Mouse (Mus musculus) heart, embryonic 10.5 days (tissue): ENCODE measurements at regions not wholly inside any gene's neighbourhood (a gene's known extent, or its start where the extent isn't known, plus 50 kb on each side); places are given as distances from the start of the nearest gene placed in this dataset.
A peak's percentile ranks its signal among the peaks of the same experiment; 100 is the strongest.

Experiments
- DNase-seq: peaks from one replicate; pipeline ENCODE4 v3.0.0-alpha.2; 2017; ENCODE audit warnings: low spot score
- H3K27ac ChIP-seq: fragments of 300-500 bp; sonication (generic); 2 replicates; pipeline ENCODE4 v1.5.1; 2016; ENCODE audit warnings: mild to moderate bottlenecking
- H3K27me3 ChIP-seq: fragments of 300-500 bp; sonication (generic); 2 replicates; pipeline ENCODE4 v1.6.1; 2016; ENCODE audit warnings: mild to moderate bottlenecking; ENCODE audit not compliant: poor library complexity, insufficient read depth, severe bottlenecking
- H3K36me3 ChIP-seq: fragments of 300-500 bp; sonication (generic); 2 replicates; pipeline ENCODE4 v1.6.1; 2016; ENCODE audit warnings: mild to moderate bottlenecking, moderate library complexity
- H3K4me1 ChIP-seq: fragments of 300-500 bp; sonication (generic); 2 replicates; pipeline ENCODE4 v1.6.1; 2016; ENCODE audit warnings: mild to moderate bottlenecking
- H3K4me3 ChIP-seq: fragments of 300-500 bp; sonication (generic); 2 replicates; pipeline ENCODE4 v1.5.1; 2016; ENCODE audit warnings: mild to moderate bottlenecking, moderate library complexity
- H3K9me3 ChIP-seq: fragments of 300-500 bp; sonication (generic); 2 replicates; pipeline ENCODE4 v1.6.1; 2016; ENCODE audit warnings: mild to moderate bottlenecking, moderate library complexity
- WGBS: fragments of 180-500 bp; shearing (Covaris S2); methylation state at CpG from one replicate; pipeline ENCODE4 v1.1.7; 2016; 5-methylcytosine and 5-hydroxymethylcytosine counted together

- no peak for DNase-seq
- H3K9me3 ChIP-seq: no peaks in the 10 kb centered on the region
- no peak overlapping the region for H3K27ac ChIP-seq
- no peak overlapping the region for H3K4me3 ChIP-seq
- 68% methylated on average over 2 of the region's 2 CpGs for WGBS
- H3K36me3 ChIP-seq: no peaks in the 10 kb centered on the region
- H3K4me1 ChIP-seq: no peaks in the 10 kb centered on the region
- H3K27me3 ChIP-seq: no peaks in the 10 kb centered on the region
These were observed 173.4 kb upstream of the Eif4g2 start for GRCm38 (mm10) chr7:111256199-111256598.

- H3K36me3 ChIP-seq: no peaks in the 10 kb centered on the region
- H3K27me3 ChIP-seq: no peaks in the 10 kb centered on the region
- no peaks in the 10 kb centered on the region for H3K9me3 ChIP-seq
- DNase-seq: no peak
- H3K27ac ChIP-seq: no peak overlapping the region
- WGBS: 38% methylated on average over 5 of the region's 5 CpGs
- H3K4me3 ChIP-seq: no peak overlapping the region
- no peaks in the 10 kb centered on the region; the same call in 1 of the 2 replicates for H3K4me1 ChIP-seq
These were observed 166.8 kb upstream of the Eif4g2 start for GRCm38 (mm10) chr7:111249606-111250005.

GRCm38 (mm10) chr7:111245488-111245887, 162.7 kb upstream of the Eif4g2 start:
- 87% methylated on average over 8 of the region's 8 CpGs for WGBS

GRCm38 (mm10) chr7:111245067-111245466, 162.2 kb upstream of the Eif4g2 start:
- WGBS: 89% methylated on average over 6 of the region's 6 CpGs
- Histone ChIP-seq H3K36me3 (no peaks in the 10 kb centered on the region), H3K27me3 (0 out of 2 replicates have a peak, but pooled peaks cover 5% of the 10 kb centered on the region), H3K4me1 (no peaks in the 10 kb centered on the region; the same call in 1 of the 2 replicates), H3K9me3 (no peaks in the 10 kb centered on the region), H3K4me3 (no peak overlapping the region), H3K27ac (no peak overlapping the region)
- no peak for DNase-seq

More at GRCm38 (mm10) chr7:111245488-111245887, 162.7 kb upstream of the Eif4g2 start:
- H3K4me3 ChIP-seq: no peak overlapping the region
- H3K9me3 ChIP-seq: no peaks in the 10 kb centered on the region
- no peaks in the 10 kb centered on the region for H3K36me3 ChIP-seq
- H3K4me1 ChIP-seq: no peaks in the 10 kb centered on the region; the same call in 1 of the 2 replicates
- DNase-seq: no peak
- H3K27ac ChIP-seq: no peak overlapping the region
- 0 out of 2 replicates have a peak, but pooled peaks cover 5% of the 10 kb centered on the region for H3K27me3 ChIP-seq

DNA sequence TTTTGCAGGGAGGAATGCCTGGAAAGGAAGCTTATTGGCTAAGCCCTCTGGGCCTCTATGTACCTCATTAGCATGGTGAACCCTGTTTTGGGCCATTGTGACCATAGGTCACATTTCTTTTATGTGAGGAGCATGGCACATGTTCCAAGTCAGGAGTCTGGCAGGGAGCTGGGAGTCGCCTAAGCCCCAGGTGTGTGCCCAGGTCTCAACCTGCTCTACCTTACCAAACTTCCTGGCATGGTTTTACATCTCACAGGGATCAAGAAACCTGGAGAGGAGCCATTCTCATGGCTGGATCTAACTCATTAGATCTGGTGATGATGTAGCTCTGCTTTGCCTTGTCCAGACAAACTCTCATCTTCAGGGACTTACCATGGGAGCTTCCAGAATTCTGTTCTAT, 161.0 kb upstream of the Eif4g2 start:
- DNase-seq: no peak
- H3K27ac ChIP-seq: no peak overlapping the region
- H3K36me3 ChIP-seq: no peaks in the 10 kb centered on the region
- no peak overlapping the region for H3K4me3 ChIP-seq
- WGBS: 70% methylated on average over 1 of the region's 1 CpGs
- H3K27me3 ChIP-seq: 0 out of 2 replicates have a peak, but pooled peaks cover 5% of the 10 kb centered on the region
- no peaks in the 10 kb centered on the region for H3K9me3 ChIP-seq
- no peaks in the 10 kb centered on the region for H3K4me1 ChIP-seq

- Histone ChIP-seq H3K27me3 (0 out of 2 replicates have a peak, but pooled peaks cover 5% of the 10 kb centered on the region), H3K4me1 (no peaks in the 10 kb centered on the region), H3K4me3 (no peak overlapping the region), H3K36me3 (no peaks in the 10 kb centered on the region), H3K9me3 (no peaks in the 10 kb centered on the region), H3K27ac (no peak overlapping the region)
- 61% methylated on average over 10 of the region's 10 CpGs for WGBS
- no peak for DNase-seq
These were observed 159.8 kb upstream of the Eif4g2 start for GRCm38 (mm10) chr7:111242646-111243045.

GRCm38 (mm10) chr7:111241538-111241937, 158.7 kb upstream of the Eif4g2 start:
- WGBS: 52% methylated on average over 4 of the region's 4 CpGs

DNA sequence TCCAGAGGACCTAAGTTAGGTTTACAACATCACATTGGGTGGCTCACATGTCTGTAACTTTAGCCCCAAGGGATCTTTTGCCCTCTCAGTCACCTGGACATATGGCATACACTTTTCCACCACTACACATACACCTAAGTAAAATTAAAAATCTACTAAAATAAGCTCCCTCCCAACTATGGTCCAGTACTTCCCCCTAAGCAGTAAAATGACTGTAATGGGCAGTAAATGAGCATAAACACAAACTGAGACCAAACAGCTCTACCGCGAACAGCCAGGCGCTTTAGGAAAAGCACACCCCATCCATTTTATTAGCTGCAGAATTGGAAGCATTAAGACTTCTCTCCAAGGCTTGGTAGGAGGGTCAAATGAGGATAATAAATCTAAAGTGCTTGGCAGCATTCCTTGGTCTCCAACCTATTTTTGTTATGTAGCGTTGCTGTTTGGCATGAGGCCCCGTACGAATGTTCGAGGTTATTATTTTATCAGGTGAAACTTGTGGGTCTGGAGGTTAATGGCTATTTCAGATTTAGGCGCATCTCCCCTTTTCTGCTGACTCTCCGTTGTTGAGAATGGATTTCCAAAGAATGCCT, 157.5 kb upstream of the Eif4g2 start:
- WGBS: 87% methylated on average over 9 of the region's 9 CpGs
- Histone ChIP-seq H3K27me3 (0 out of 2 replicates have a peak, but pooled peaks cover 5% of the 10 kb centered on the region), H3K36me3 (no peaks in the 10 kb centered on the region), H3K27ac (no peak overlapping the region), H3K9me3 (no peaks in the 10 kb centered on the region), H3K4me1 (no peaks in the 10 kb centered on the region), H3K4me3 (no peak overlapping the region)
- DNase-seq: no peak

More at GRCm38 (mm10) chr7:111241538-111241937, 158.7 kb upstream of the Eif4g2 start:
- no peak overlapping the region for H3K27ac ChIP-seq
- H3K4me3 ChIP-seq: no peak overlapping the region
- 0 out of 2 replicates have a peak, but pooled peaks cover 5% of the 10 kb centered on the region for H3K27me3 ChIP-seq
- H3K4me1 ChIP-seq: no peaks in the 10 kb centered on the region
- no peaks in the 10 kb centered on the region for H3K9me3 ChIP-seq
- H3K36me3 ChIP-seq: no peaks in the 10 kb centered on the region
- no peak for DNase-seq

DNA sequence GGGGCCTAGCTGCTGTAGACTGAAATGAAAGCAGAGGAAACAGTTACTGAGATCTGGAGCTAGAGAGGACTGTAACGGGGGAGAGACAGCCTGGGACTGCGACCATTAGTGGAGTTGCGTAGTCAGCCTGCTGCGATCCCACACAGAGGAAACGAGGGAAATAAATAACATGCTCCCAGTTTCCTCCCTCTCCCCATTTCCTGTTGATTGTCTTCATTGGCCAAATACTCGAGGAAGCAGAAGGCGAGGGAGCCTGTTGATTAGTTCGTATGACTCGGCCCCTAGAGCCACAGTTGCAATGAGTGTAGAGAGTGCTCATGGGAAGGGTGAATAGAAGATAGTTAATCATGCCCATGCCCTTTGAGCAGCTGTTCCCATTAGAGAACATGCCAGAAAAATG, 155.0 kb upstream of the Eif4g2 start:
- WGBS: 65% methylated on average over 9 of the region's 9 CpGs

GRCm38 (mm10) chr7:111230630-111231029, 147.8 kb upstream of the Eif4g2 start:
- no peaks in the 10 kb centered on the region for H3K9me3 ChIP-seq
- H3K4me1 ChIP-seq: no peaks in the 10 kb centered on the region; the same call in 1 of the 2 replicates
- H3K4me3 ChIP-seq: no peak overlapping the region
- WGBS: 40% methylated on average over 2 of the region's 2 CpGs
- no peaks in the 10 kb centered on the region for H3K36me3 ChIP-seq
- H3K27ac ChIP-seq: no peak overlapping the region
- H3K27me3 ChIP-seq: no peaks in the 10 kb centered on the region
- DNase-seq: no peak

More for the DNA sequence above, 155.0 kb upstream of the Eif4g2 start:
- Histone ChIP-seq H3K9me3 (no peaks in the 10 kb centered on the region), H3K36me3 (no peaks in the 10 kb centered on the region), H3K27me3 (no peaks in the 10 kb centered on the region), H3K4me3 (no peak overlapping the region), H3K4me1 (no peaks in the 10 kb centered on the region), H3K27ac (0 out of 2 replicates have a peak overlapping the region, but pooled peaks have one; percentile 10)
- no peak for DNase-seq

DNA sequence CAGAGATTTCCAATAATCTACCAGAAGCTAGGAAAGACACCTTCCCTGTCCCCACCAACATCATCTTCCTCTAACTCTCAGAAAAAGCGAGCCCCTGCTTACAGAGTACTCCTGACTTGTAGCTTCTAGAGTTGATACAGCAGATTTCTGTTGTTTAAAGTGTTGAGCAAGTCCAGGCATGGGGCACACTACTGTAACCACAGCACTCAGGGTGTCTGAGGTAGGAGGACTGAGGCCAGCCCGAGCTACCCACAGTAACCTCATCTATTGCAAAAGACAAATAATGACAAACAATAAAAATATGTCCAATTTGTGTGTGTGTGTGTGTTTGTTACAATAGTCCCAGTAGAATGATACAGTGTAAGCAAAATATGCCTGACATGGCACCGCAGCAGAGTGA, 144.3 kb upstream of the Eif4g2 start:
- 81% methylated on average over 3 of the region's 3 CpGs for WGBS
- no peak overlapping the region for H3K4me3 ChIP-seq
- DNase-seq: no peak
- no peaks in the 10 kb centered on the region for H3K9me3 ChIP-seq
- H3K36me3 ChIP-seq: no peaks in the 10 kb centered on the region
- no peaks in the 10 kb centered on the region for H3K27me3 ChIP-seq
- H3K4me1 ChIP-seq: no peaks in the 10 kb centered on the region; the same call in 1 of the 2 replicates
- no peak overlapping the region for H3K27ac ChIP-seq

DNA sequence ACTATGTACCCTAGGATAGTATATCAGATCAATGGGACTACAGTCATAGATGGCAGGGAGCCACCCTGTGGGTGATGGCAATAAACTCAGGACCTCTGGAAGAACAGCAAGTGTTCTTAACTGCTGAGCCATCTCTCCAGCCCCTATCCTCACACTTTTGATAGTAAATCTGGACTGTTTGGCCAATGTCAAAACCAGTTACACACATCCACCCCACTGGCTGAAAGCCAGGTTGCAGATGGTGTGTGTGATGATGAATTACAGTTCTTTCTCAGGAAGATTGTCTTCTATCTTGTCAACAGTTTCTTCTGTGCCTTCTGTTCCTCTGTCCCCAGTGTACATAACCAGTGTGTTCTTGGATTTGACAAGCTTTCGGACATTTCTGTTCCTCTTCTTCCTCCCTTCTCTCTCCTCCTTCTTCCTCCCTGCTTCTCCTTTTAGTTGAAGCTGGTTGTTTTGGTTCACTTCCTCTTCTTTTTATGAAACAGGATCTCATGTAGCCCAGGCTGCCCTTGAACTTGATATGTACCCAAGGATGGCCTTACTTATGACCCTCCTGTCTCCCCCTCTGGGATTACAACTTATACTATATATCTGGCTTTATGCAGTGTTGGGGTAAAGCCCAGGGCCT, 143.3 kb upstream of the Eif4g2 start:
- H3K4me1 ChIP-seq: no peaks in the 10 kb centered on the region; the same call in 1 of the 2 replicates
- no peaks in the 10 kb centered on the region for H3K27me3 ChIP-seq
- no peak overlapping the region for H3K27ac ChIP-seq
- 84% methylated on average over 1 of the region's 1 CpGs for whole genome bisulfite sequencing
- no peaks in the 10 kb centered on the region for H3K36me3 ChIP-seq
- DNase-seq: no peak
- H3K4me3 ChIP-seq: no peak overlapping the region
- no peaks in the 10 kb centered on the region for H3K9me3 ChIP-seq

DNA sequence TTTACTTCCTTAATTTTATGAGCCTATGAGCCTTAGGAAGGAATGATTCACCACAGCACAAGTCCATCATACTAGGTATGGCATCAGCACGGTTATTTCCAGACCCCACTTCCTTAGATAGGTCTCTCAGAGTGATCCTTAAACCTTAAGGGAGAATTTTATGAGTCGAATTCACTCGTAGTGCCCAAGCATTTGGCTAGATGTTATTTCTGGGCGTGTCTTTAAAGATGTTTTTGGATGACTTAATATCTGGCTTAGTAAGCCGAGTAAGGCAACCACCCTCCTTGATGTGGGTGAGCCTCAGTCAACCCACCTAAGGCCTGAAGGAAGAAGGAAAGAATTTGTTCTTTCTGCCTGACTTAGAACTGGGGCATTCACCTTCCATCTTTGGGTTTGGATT, 132.8 kb upstream of the Eif4g2 start:
- 0 out of 2 replicates have a peak, but pooled peaks cover 4% of the 10 kb centered on the region for H3K4me1 ChIP-seq
- H3K27me3 ChIP-seq: no peaks in the 10 kb centered on the region
- H3K27ac ChIP-seq: no peak overlapping the region
- no peaks in the 10 kb centered on the region for H3K9me3 ChIP-seq
- DNase-seq: no peak
- no peaks in the 10 kb centered on the region for H3K36me3 ChIP-seq
- no peak overlapping the region for H3K4me3 ChIP-seq
- 81% methylated on average over 5 of the region's 5 CpGs for WGBS
